Mouse (Mus musculus) retina, postnatal 1 day (tissue): ENCODE measurements at regions not wholly inside any gene's neighbourhood (a gene's known extent, or its start where the extent isn't known, plus 50 kb on each side); places are given as distances from the start of the nearest gene placed in this dataset.

Source experiments
- DNase-seq: peaks from one replicate; pipeline ENCODE4 v3.0.0-alpha.2; 2012

- no peak for DNase-seq
Measured at GRCm38 (mm10) chr1:89392711-89393110, 61.9 kb upstream of the Agap1 start.

- no peak for DNase-seq
Measured at GRCm38 (mm10) chr1:89394471-89394870, 60.1 kb upstream of the Agap1 start.

- peak; percentile 75 for DNase-seq
Measured at GRCm38 (mm10) chr1:89400734-89401202, 53.8 kb upstream of the Agap1 start.

GRCm38 (mm10) chr1:89402513-89403210, 51.9 kb upstream of the Agap1 start:
- no peak for DNase-seq

GRCm38 (mm10) chr1:89403551-89404050, 51.0 kb upstream of the Agap1 start:
- no peak for DNase-seq
